Mouse (Mus musculus) adipocyte (in vitro differentiated cells): ENCODE data around the gene Omp.

Experiments
- DNase-seq: peaks from one replicate; pipeline ENCODE4 v3.0.0-alpha.2; 2016; ENCODE audit warnings: low spot score

Omp gene

GRCm38 (mm10) chr7:98103002-98103941, 42.0 kb downstream of the Omp start:
- DNase-seq, result peak; percentile 55

GRCm38 (mm10) chr7:98102488-98102887, 42.8 kb downstream of the Omp start:
- DNase-seq, result no peak

DNA sequence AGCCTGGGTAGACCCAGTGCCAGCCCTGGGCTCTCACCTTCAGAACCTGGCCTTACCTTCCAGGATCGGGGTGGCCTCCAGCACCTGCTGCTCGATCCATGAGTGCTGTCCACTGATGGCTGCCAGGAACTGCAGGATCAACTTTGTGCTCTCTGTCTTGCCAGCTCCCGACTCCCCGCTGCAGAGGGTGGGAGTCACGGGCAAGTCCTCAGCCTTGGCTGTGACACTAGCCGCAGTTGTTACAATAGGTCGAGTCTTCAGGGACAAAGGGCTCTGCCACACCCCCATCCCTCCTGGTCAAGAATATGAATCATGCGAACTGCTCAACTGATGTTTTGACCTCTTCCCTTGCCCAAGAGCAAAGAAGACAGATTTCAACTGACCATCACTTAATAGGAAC, 47.7 kb downstream of the Omp start:
- DNase-seq, result no peak

DNA sequence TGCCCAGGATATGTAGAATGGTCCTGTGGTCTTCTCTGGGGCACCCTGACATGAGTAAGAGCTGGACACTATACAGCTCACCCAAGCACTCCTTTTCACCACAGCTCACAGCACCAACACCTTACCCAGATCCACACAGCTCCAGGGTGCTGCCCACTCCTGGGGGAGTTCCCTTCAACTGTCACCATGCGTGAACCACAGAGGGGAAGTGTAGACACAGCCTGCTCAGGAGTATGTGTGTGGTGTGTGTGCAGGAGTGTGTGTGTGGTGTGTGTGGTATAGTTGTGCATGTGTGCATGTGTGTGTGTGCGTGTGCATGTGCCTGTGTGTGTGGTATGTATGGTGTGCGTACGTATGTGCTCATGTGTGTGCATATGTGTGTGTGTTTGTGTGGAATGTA, 49.5 kb downstream of the Omp start:
- DNase-seq, result no peak
